Mouse (Mus musculus) heart, embryonic 15.5 days (tissue): ENCODE results near the gene Ly86. TPM values are rescaled to one million over a fixed set of nuclear protein-coding genes. Genes with fewer than 3 reads are reported as not detected.

ENCODE experiments used
- ATAC-seq: fragments of 200-750 bp; cut with Nextera tagmentation; replicated peaks from 2 replicates; pipeline ENCODE4 v1.8.0; 2017; ENCODE audit warnings: low read depth, moderate TSS enrichment; ENCODE audit not compliant: insufficient number of reproducible peaks, insufficient read depth, low FRiP score
- H3K27ac ChIP-seq: fragments of 300-500 bp; sonication (generic); 2 replicates; pipeline ENCODE4 v1.5.1; 2015; ENCODE audit warnings: mild to moderate bottlenecking, inconsistent platforms
- H3K27me3 ChIP-seq: fragments of 300-500 bp; sonication (generic); 2 replicates; pipeline ENCODE4 v1.6.1; 2015; ENCODE audit warnings: inconsistent platforms
- H3K36me3 ChIP-seq: fragments of 300-500 bp; sonication (generic); 2 replicates; pipeline ENCODE4 v1.6.1; 2015; ENCODE audit warnings: mild to moderate bottlenecking, inconsistent platforms
- H3K4me1 ChIP-seq: fragments of 300-500 bp; sonication (generic); replicated peaks from 2 replicates; pipeline ENCODE4 v1.6.1; 2015; ENCODE audit warnings: inconsistent platforms
- H3K4me2 ChIP-seq: fragments of 300-500 bp; sonication (generic); 2 replicates; pipeline ENCODE4 v1.6.1; 2015; ENCODE audit warnings: inconsistent platforms, mild to moderate bottlenecking, moderate library complexity
- H3K4me3 ChIP-seq: fragments of 300-500 bp; sonication (generic); 2 replicates; pipeline ENCODE4 v1.5.1; 2015; ENCODE audit warnings: mild to moderate bottlenecking, inconsistent platforms
- H3K9ac ChIP-seq: fragments of 300-500 bp; sonication (generic); 2 replicates; pipeline ENCODE4 v1.6.1; 2015; ENCODE audit warnings: mild to moderate bottlenecking, inconsistent platforms
- H3K9me3 ChIP-seq: fragments of 300-500 bp; sonication (generic); replicated peaks from 2 replicates; pipeline ENCODE4 v1.6.1; 2016; ENCODE audit warnings: inconsistent platforms
- WGBS: fragments of 180-500 bp; shearing (Covaris S2); methylation state at CpG from one replicate; pipeline ENCODE4 v1.1.7; 2015; ENCODE audit warnings: mixed read lengths; 5-methylcytosine and 5-hydroxymethylcytosine counted together
- polyA plus RNA-seq: library from polyadenylated mRNA; unstranded; fragments of >200 nt; fragmentation: Nextera tagmentation; extraction: Ambion mirVana; gene quantifications from 2 replicates; pipeline ENCODE4 v1.2.1, GENCODE M21; 2015

Gene Ly86
- polyA plus RNA-seq, 1 experiment from 2014 or later, result 7.1 TPM

- no peak for ATAC-seq
- H3K9ac ChIP-seq, result no peak overlapping the region
- peaks cover 14% of the 10 kb centered on the region for H3K4me1 ChIP-seq
- no peak overlapping the region for H3K4me2 ChIP-seq
- no peaks in the 10 kb centered on the region for H3K9me3 ChIP-seq
- H3K4me3 ChIP-seq, result no peak overlapping the region
- 0 out of 2 replicates have a peak, but pooled peaks cover 3% of the 10 kb centered on the region for H3K27me3 ChIP-seq
- H3K36me3 ChIP-seq, result no peaks in the 10 kb centered on the region
- WGBS, result 26% methylated on average over 3 of the region's 3 CpGs
- H3K27ac ChIP-seq, result no peak overlapping the region
Observed at GRCm38 (mm10) chr13:37433142-37433541, 88.1 kb downstream of the Ly86 start.

- 0 out of 2 replicates have a peak, but pooled peaks cover 3% of the 10 kb centered on the region for H3K27me3 ChIP-seq
- peak overlapping the region; percentile 79 for H3K4me2 ChIP-seq
- WGBS, result 7% methylated on average over 3 of the region's 3 CpGs
- H3K4me1 ChIP-seq, result peaks cover 14% of the 10 kb centered on the region
- no peak overlapping the region for H3K27ac ChIP-seq
- H3K9me3 ChIP-seq, result no peaks in the 10 kb centered on the region
- peak overlapping the region; percentile 51; the same call in 1 of the 2 replicates for H3K4me3 ChIP-seq
- no peak for ATAC-seq
- H3K36me3 ChIP-seq, result no peaks in the 10 kb centered on the region
- no peak overlapping the region for H3K9ac ChIP-seq
Observed at GRCm38 (mm10) chr13:37433730-37434129, 88.7 kb downstream of the Ly86 start.

- Histone ChIP-seq H3K27me3 (0 out of 2 replicates have a peak, but pooled peaks cover 3% of the 10 kb centered on the region), H3K4me3 (peak overlapping the region; percentile 51), H3K4me2 (peak overlapping the region; percentile 79), H3K36me3 (no peaks in the 10 kb centered on the region), H3K9ac (peak overlapping the region; percentile 51), H3K9me3 (no peaks in the 10 kb centered on the region), H3K27ac (peak overlapping the region; percentile 60), H3K4me1 (peaks cover 14% of the 10 kb centered on the region)
- peak; percentile 51 for ATAC-seq
- 1% methylated on average over 19 of the region's 19 CpGs for WGBS
Observed at GRCm38 (mm10) chr13:37434137-37434772, 89.2 kb downstream of the Ly86 start.

GRCm38 (mm10) chr13:37434841-37435240, 89.8 kb downstream of the Ly86 start:
- Histone ChIP-seq H3K27ac (peak overlapping the region; percentile 60; the same call in 1 of the 2 replicates), H3K4me3 (peak overlapping the region; percentile 51), H3K27me3 (0 out of 2 replicates have a peak, but pooled peaks cover 3% of the 10 kb centered on the region), H3K4me2 (peak overlapping the region; percentile 79), H3K36me3 (no peaks in the 10 kb centered on the region), H3K4me1 (peaks cover 14% of the 10 kb centered on the region), H3K9me3 (no peaks in the 10 kb centered on the region), H3K9ac (peak overlapping the region; percentile 51; the same call in 1 of the 2 replicates)
- ATAC-seq, result no peak
- 27% methylated on average over 9 of the region's 9 CpGs for WGBS

- no peak overlapping the region for H3K4me2 ChIP-seq
- ATAC-seq, result no peak
- WGBS, result 30% methylated on average over 18 of the region's 18 CpGs
- H3K27ac ChIP-seq, result no peak overlapping the region
- H3K27me3 ChIP-seq, result 0 out of 2 replicates have a peak, but pooled peaks cover 3% of the 10 kb centered on the region
- no peak overlapping the region for H3K9ac ChIP-seq
- peaks cover 25% of the 10 kb centered on the region for H3K4me1 ChIP-seq
- no peak overlapping the region for H3K4me3 ChIP-seq
- H3K36me3 ChIP-seq, result no peaks in the 10 kb centered on the region
- no peaks in the 10 kb centered on the region for H3K9me3 ChIP-seq
Observed at GRCm38 (mm10) chr13:37436267-37437013, 91.4 kb downstream of the Ly86 start.

- 0 out of 2 replicates have a peak, but pooled peaks cover 3% of the 10 kb centered on the region for H3K27me3 ChIP-seq
- 80% methylated on average over 4 of the region's 4 CpGs for WGBS
- H3K36me3 ChIP-seq, result no peaks in the 10 kb centered on the region
- no peak overlapping the region for H3K9ac ChIP-seq
- no peaks in the 10 kb centered on the region for H3K9me3 ChIP-seq
- H3K27ac ChIP-seq, result no peak overlapping the region
- ATAC-seq, result no peak
- H3K4me2 ChIP-seq, result no peak overlapping the region
- peaks cover 25% of the 10 kb centered on the region for H3K4me1 ChIP-seq
- H3K4me3 ChIP-seq, result no peak overlapping the region
Observed at GRCm38 (mm10) chr13:37438788-37439187, 93.8 kb downstream of the Ly86 start.

GRCm38 (mm10) chr13:37439477-37439876, 94.5 kb downstream of the Ly86 start:
- Histone ChIP-seq H3K4me2 (no peak overlapping the region), H3K36me3 (no peaks in the 10 kb centered on the region), H3K4me3 (no peak overlapping the region), H3K27me3 (0 out of 2 replicates have a peak, but pooled peaks cover 3% of the 10 kb centered on the region), H3K27ac (peak overlapping the region; percentile 7; the same call in 1 of the 2 replicates), H3K9me3 (no peaks in the 10 kb centered on the region), H3K9ac (no peak overlapping the region), H3K4me1 (peaks cover 23% of the 10 kb centered on the region)
- WGBS, result 66% methylated on average over 7 of the region's 7 CpGs
- no peak for ATAC-seq

GRCm38 (mm10) chr13:37439941-37440340, 94.9 kb downstream of the Ly86 start:
- H3K27ac ChIP-seq, result peak overlapping the region; percentile 7; the same call in 1 of the 2 replicates
- 0 out of 2 replicates have a peak, but pooled peaks have one; percentile 8 for ATAC-seq
- no peaks in the 10 kb centered on the region for H3K36me3 ChIP-seq
- H3K27me3 ChIP-seq, result 0 out of 2 replicates have a peak, but pooled peaks cover 3% of the 10 kb centered on the region
- H3K4me3 ChIP-seq, result no peak overlapping the region
- H3K4me1 ChIP-seq, result peaks cover 18% of the 10 kb centered on the region
- no peaks in the 10 kb centered on the region for H3K9me3 ChIP-seq
- WGBS, result 72% methylated on average over 8 of the region's 8 CpGs
- H3K9ac ChIP-seq, result no peak overlapping the region
- H3K4me2 ChIP-seq, result no peak overlapping the region

GRCm38 (mm10) chr13:37440593-37441307, 95.7 kb downstream of the Ly86 start:
- Histone ChIP-seq H3K27ac (peak overlapping the region; percentile 39), H3K4me1 (peaks cover 18% of the 10 kb centered on the region), H3K4me2 (no peak overlapping the region), H3K27me3 (no peaks in the 10 kb centered on the region), H3K36me3 (no peaks in the 10 kb centered on the region), H3K9me3 (no peaks in the 10 kb centered on the region), H3K9ac (no peak overlapping the region), H3K4me3 (no peak overlapping the region)
- 0 out of 2 replicates have a peak, but pooled peaks have one; percentile 24 for ATAC-seq
- WGBS, result 43% methylated on average over 11 of the region's 11 CpGs

GRCm38 (mm10) chr13:37442058-37442457, 97.0 kb downstream of the Ly86 start:
- Histone ChIP-seq H3K9me3 (no peaks in the 10 kb centered on the region), H3K9ac (no peak overlapping the region), H3K4me1 (peaks cover 18% of the 10 kb centered on the region), H3K4me2 (no peak overlapping the region), H3K27me3 (no peaks in the 10 kb centered on the region), H3K4me3 (no peak overlapping the region), H3K27ac (no peak overlapping the region), H3K36me3 (no peaks in the 10 kb centered on the region)
- WGBS, result 32% methylated on average over 4 of the region's 4 CpGs
- peak; percentile 68 for ATAC-seq

- ATAC-seq, result no peak
- no peaks in the 10 kb centered on the region for H3K27me3 ChIP-seq
- no peaks in the 10 kb centered on the region for H3K9me3 ChIP-seq
- no peak overlapping the region for H3K27ac ChIP-seq
- H3K4me3 ChIP-seq, result no peak overlapping the region
- WGBS, result 56% methylated on average over 7 of the region's 7 CpGs
- H3K9ac ChIP-seq, result no peak overlapping the region
- no peaks in the 10 kb centered on the region for H3K36me3 ChIP-seq
- peaks cover 18% of the 10 kb centered on the region for H3K4me1 ChIP-seq
- H3K4me2 ChIP-seq, result no peak overlapping the region
Observed at GRCm38 (mm10) chr13:37442531-37442930, 97.5 kb downstream of the Ly86 start.
